Mouse (Mus musculus) liver, postnatal 0 days (tissue): ENCODE measurements around the gene Lrrc41.

Source experiments
- CTCF ChIP-seq: sonication (generic); IDR thresholded peaks from 2 replicates; pipeline ENCODE4 v1.5.1; 2016; ENCODE audit warnings: antibody characterized with exemption, low read depth
- EP300 ChIP-seq: IDR thresholded peaks from 2 replicates; pipeline ENCODE4 v1.6.1; 2016; ENCODE audit warnings: antibody characterized with exemption, low read depth, mild to moderate bottlenecking

- TF ChIP-seq CTCF (no peak), EP300 (no peak)
Observed at GRCm38 (mm10) chr4:116096291-116096690, 21.2 kb downstream of the Lrrc41 start.
